Mouse (Mus musculus) thymus, postnatal 25 days (tissue): Measurements from ENCODE around the gene Cfap299.
"Not testable (repeated sequence)": the region's sequence is repeated elsewhere in the genome, so short reads cannot be mapped to it uniquely, and the experiment has no call there.

ENCODE experiments used
- DNase-seq: peaks from one replicate; pipeline ENCODE4 v3.0.0; 2022

Gene Cfap299

GRCm38 (mm10) chr5:98550285-98550684, 221.2 kb downstream of the Cfap299 start:
- no peak for DNase-seq

DNA sequence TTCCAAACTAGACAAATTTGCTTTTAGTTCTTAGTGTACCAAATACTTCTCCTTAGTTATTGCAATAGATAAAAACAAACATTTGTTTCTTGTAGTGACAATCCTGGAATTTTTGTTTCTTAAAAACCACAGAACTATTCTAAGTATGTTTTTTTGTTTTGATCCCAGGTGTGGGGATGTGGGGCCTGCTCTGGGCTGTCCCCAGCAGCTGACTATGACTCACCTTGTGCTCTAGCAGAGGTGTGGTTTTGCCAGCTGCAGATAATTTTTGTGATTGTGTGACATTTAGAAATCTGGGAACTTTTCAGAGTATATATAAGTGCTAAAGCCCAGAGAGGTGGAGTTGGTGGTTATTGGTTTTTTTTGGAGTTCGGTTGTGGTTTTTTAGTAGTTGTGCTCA, 221.8 kb downstream of the Cfap299 start:
- DNase-seq: no peak

- DNase-seq: no peak
Measured at GRCm38 (mm10) chr5:98552395-98552794, 223.3 kb downstream of the Cfap299 start, which contains the start of gene Gm11111. Gene Gm11111, plus strand, starts transcription at chr5:98552695.

DNA sequence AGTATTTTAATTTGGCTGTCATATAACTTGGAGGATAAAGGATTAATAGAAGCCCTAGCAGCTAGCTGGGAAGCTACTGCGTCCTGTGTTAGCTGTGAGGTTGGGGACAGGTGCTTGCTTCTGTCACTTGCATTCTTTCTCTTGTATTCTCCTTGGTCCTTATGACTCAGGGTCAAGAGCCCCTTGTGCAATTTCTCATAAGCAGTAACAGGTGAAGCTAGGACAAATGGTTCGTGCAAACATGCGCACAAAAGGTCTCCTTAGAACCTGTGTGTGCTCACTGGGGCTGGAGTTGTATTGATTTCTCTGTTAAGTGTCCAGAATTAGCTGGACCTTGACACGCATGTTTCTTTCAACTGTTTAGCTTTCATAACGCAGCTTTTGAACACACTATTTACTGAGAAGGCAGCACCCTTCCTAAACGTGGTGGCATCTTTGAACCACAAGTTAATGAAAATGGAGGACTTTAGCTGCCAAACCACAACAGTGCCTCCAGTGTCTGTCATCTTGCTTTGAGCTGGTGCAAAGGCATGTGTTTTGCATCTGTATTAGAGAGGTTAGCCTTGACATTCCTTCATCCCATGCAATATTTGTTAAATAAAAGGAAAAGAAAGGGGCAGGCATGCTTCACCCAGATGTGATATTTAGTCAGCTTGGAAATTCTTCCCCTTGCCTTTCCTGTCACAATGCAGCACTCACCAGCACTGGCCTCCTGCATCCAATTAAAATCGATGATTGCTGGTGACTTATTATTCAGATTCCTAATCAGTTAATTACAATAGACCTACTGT, 223.9 kb downstream of the Cfap299 start:
- no peak for DNase-seq

DNA sequence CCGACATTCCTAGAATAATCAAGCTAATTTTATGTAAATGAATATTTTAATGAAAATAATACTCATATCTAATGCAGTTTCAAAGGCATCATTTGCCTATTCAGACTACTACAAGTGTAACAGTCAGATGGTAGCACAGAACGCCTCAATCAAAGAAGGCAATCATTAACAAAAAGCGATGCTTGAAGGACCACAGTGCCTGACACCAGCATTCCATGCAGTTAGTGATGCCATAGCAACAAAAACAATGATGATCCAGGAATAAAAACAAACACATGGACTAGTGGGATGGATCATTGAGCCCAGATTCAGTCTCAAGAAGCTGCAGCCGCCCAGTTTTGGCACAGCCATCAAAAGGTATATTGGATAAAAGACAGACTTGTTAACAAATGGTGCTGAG, 232.2 kb downstream of the Cfap299 start:
- no peak for DNase-seq

GRCm38 (mm10) chr5:98562806-98563205, 233.7 kb downstream of the Cfap299 start:
- no peak for DNase-seq

DNA sequence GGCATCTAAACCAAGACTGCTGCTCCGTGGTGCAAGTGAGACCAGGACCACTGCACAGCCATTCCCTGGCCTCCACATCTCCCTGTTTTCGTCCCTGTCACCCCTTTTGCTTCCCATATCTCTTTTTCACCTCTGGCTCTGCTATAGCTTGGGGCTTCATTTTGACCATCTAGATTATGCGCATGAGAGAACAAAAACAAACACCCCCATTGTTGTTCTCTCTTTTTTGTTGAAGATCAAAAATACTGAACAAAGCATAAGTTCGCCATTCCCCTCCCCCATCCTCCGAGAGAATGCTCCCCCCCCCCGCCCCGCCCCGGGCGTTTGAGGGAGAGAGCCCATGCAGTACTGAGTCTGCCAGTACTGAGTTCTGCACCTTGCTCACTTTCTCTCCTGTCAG, 234.7 kb downstream of the Cfap299 start:
- no peak for DNase-seq

- no peak for DNase-seq
Measured at GRCm38 (mm10) chr5:98566461-98567193, 237.5 kb downstream of the Cfap299 start.

GRCm38 (mm10) chr5:98568481-98568880, 239.4 kb downstream of the Cfap299 start:
- no peak for DNase-seq

DNA sequence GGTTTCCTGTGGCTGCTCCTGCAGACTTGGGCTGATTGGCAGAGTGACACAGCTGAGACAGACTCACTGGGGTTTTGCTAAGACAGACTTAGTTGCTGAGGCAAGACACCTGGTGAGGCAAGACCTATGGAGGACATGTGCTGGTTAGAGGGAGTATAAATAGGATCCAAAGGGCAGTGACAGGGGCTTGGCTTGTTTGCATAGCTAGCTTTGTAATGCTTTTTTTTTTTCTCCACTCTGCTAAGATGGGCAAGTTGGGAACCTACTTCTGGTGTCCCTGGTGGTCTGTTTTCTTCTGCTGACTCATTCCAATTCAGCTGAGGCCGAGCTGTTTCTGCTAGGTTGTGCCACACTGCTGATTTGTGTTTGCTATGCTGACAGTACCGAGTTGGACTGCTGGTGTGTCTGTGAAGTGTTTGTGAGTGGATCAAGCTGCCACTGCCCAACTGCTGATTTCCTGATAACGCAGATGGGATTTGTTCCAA, 240.0 kb downstream of the Cfap299 start:
- DNase-seq: no peak

DNA sequence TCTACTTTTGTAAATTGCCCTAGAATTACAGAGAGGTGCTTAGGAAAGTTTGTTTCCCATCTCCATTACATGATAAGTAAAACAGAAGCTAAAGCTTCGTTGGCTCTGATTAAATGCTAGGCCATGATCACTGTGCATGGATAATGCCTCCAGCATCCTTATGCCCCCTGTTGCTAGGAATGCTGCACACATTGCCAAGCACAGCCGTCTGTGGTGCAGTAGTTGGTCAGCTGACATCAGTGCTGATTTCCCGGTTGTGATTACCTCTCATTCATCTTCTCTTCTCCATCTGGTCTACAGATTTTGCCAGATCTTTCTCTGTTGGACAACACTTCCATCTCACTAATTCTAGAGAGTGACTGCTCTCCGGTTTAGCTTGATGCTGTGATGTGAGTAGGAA, 243.3 kb downstream of the Cfap299 start:
- DNase-seq: no peak

- no peak for DNase-seq
Measured at GRCm38 (mm10) chr5:98574711-98575470, 245.8 kb downstream of the Cfap299 start.

- no peak for DNase-seq
Measured at GRCm38 (mm10) chr5:98575471-98575834, 246.3 kb downstream of the Cfap299 start.

GRCm38 (mm10) chr5:98576538-98576937, 247.4 kb downstream of the Cfap299 start:
- not testable (repeated sequence) for DNase-seq

DNA sequence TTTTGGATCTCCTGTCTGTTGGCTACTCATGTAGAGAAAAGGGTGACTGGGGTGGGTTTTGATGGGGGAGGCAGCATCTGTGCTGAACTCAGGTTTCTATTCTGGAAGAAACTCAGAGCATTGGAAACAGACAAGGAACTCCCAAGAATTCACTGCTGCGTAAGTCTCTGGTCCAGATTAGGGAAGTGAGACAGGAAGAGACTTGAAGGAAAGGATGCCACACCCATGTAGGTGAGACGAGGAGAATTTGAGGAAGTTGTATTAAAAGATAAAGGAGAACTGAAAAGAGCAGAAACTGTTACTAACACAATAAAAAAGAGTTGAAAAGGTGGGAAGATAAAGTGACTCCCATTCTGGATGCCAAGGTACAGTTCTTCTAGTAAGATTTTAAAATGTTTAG, 249.3 kb downstream of the Cfap299 start:
- DNase-seq: no peak

DNA sequence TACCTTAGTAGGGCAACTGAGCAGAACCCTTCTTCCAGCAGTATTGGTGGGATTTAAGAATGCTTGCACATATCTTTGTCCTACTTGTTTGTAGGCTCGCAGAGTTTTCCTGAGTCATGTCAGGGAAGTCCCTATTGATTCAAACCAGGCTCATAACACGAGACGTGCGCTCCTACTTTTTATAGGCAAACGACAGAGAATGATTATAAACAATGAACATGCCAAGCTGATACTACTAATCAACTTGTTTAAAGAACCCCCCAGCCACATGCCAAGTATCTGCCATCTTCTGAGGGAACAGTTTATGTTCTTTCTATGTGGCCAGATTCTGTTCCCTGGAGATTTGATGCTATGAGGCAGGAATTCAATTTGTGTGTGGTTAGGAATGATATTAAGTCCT, 251.7 kb downstream of the Cfap299 start:
- no peak for DNase-seq

DNA sequence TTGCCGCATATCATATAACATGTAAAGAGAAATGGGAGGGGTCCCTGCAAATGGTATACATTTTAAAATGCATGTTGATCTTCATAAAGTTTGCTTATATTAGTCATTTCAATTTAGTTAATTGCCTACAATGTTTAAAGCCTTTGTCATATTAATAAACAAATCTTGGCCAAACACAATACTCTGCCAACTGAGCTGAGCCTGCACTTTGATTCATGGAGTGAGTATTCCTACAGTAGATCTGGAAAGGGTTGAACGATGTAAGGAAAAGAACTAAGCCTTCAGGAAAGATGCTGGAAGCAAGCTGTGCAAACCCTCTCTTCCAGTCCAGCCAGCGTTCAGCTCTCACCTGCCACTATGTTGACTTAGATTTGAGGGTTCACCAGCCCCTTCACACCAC, 252.9 kb downstream of the Cfap299 start:
- DNase-seq: no peak

DNA sequence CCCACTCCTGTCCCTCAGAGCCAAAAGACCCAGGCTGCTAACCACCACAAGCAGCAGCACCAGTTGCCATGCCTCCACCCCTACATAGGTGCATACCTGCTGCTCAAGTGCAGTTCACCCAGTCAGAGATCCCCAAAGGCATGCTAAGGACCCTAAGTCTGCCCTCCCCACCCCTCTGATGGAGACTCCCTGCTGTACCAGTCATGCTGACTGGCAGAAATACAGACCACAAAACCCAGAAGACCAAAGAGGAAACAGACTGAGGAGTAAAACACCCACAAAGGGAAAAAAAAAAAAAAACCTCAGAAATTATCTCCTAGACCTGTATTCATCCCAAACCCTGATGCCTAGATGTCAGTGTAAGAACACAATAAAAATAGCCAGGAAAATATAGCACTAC, 256.8 kb downstream of the Cfap299 start:
- DNase-seq: no peak

GRCm38 (mm10) chr5:98613511-98613910, 284.4 kb downstream of the Cfap299 start:
- DNase-seq: no peak

DNA sequence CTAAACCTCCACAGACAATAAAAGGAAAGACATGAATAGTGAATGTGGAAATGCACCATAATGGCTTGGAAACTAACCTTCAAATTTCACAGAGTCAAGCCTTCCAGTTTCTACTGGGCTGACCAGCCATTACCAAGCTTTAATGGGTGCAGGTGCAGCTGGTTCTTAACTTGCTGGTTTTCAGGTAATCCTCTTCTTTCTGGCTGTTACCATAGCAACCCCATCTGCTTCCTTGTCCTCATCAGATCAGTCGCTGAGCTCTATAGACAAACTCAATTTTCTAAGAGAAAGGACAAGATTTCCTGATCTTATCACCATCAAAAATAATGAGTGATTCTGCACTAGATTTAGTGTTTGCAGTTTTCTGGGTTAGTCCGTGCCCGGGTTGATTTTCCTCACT, 287.8 kb downstream of the Cfap299 start:
- no peak for DNase-seq

GRCm38 (mm10) chr5:98617416-98617815, 288.3 kb downstream of the Cfap299 start:
- DNase-seq: no peak

DNA sequence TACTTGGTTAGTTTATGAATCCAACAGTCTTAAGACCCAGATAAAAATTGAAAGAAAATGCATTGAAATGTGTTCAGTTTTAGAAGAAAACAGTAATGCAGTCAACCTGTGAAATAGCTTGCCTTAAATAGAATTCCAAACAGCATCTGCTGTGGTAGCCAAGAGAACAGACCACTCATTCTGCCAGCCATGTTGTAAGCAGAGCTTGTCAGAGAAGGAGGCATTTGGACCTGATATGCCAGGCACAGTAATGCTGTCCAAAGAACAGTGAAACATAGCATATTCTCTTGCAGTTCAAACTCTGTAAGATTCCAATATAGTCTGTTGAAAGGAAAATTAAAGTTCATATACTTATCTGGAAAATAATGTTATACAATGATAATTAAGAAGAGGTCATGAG, 321.2 kb downstream of the Cfap299 start:
- DNase-seq: no peak

DNA sequence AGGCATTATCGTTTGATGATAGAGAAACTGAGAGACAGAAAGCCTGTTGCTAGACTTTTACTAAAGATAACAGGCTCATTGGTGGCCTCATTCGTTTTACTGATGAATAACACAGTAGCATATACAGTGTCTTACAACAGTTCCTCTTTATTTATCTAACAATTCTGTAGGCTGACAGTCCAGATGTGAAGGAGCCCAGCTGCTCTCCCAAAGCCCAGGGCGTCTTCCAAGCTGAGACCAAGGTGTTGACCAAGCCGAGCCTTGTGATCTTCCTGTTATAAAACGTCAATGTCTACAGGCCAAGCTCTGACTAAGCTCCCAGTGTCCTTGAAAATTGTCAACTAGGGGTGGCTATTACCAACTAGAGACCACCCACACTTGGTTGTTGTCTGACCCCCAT, 321.9 kb downstream of the Cfap299 start:
- no peak for DNase-seq

GRCm38 (mm10) chr5:98688254-98688653, 359.1 kb downstream of the Cfap299 start:
- no peak for DNase-seq
